In genomic region chr2:40941301-40941700, GRCm38 (mm10) we compare ENCODE assay signal across 24 mouse cellular contexts.
"Had no signal": no experiment of that assay in that cellular context is flagged by ENCODE, and none has a peak within 500 bp of the region (broad histone marks: within the 10 kb centered on the region; RNA-seq: fewer than 3 reads in every experiment).

No protein-coding gene starts in this region.

- DNase-seq: gastrocnemius, adult 2 months; gastrocnemius, postnatal 10 days; gastrocnemius, postnatal 25 days; heart, adult 18-20 months; heart, postnatal 10 days; heart, postnatal 4 days; kidney, adult 18-20 months; kidney, adult 8-10 months; kidney, postnatal 10 days; kidney, postnatal 25 days; kidney, postnatal 4 days; layer of hippocampus, adult 9-11 months; layer of hippocampus, postnatal 36 days; left cerebral cortex, postnatal 4 days had no signal

- H3K27ac ChIP-seq: gastrocnemius, adult 2 months; heart, embryonic 10.5 days; hindbrain, embryonic 15.5 days; intestine, embryonic 15.5 days; limb, embryonic 13.5 days; limb, embryonic 15.5 days; liver, embryonic 12.5 days; liver, embryonic 14.5 days had no signal

- H3K4me3 ChIP-seq: gastrocnemius, adult 2 months; heart, embryonic 10.5 days; heart, embryonic 12.5 days; hindbrain, embryonic 15.5 days; intestine, embryonic 15.5 days; limb, embryonic 13.5 days; limb, embryonic 15.5 days; liver, embryonic 12.5 days had no signal

- H3K4me2 ChIP-seq: heart, embryonic 12.5 days; hindbrain, embryonic 15.5 days; intestine, embryonic 15.5 days; limb, embryonic 13.5 days; limb, embryonic 15.5 days; liver, embryonic 12.5 days had no signal

- ATAC-seq: inflammation-experienced regulatory T-cells, adult 6 months; intestine, embryonic 15.5 days; intestine, postnatal 0 days; liver, embryonic 12.5 days had no signal

- H3K4me1 ChIP-seq: heart, embryonic 10.5 days; heart, embryonic 12.5 days; hindbrain, embryonic 15.5 days; intestine, embryonic 15.5 days; limb, embryonic 13.5 days; limb, embryonic 15.5 days; liver, embryonic 12.5 days had no signal

- H3K27me3 ChIP-seq: heart, embryonic 12.5 days; hindbrain, embryonic 15.5 days; intestine, embryonic 15.5 days; limb, embryonic 13.5 days; limb, embryonic 15.5 days; liver, embryonic 12.5 days had no signal

- H3K36me3 ChIP-seq: heart, embryonic 10.5 days; heart, embryonic 12.5 days; hindbrain, embryonic 15.5 days; intestine, embryonic 15.5 days; limb, embryonic 13.5 days; limb, embryonic 15.5 days; liver, embryonic 12.5 days had no signal

- H3K9me3 ChIP-seq: heart, embryonic 10.5 days; heart, embryonic 12.5 days; hindbrain, embryonic 15.5 days; intestine, embryonic 15.5 days; limb, embryonic 13.5 days; limb, embryonic 15.5 days; liver, embryonic 12.5 days had no signal

- H3K9ac ChIP-seq: heart, embryonic 12.5 days; hindbrain, embryonic 15.5 days; intestine, embryonic 15.5 days; limb, embryonic 13.5 days; limb, embryonic 15.5 days; liver, embryonic 12.5 days; liver, embryonic 14.5 days had no signal
